Mouse (Mus musculus): Measurements from ENCODE around the gene Slc13a5.

Slc13a5 gene

GRCm38 (mm10) chr11:72266207-72266959 lies 639 bp downstream of the Slc13a5 start:
- DNase-seq (ENCODE audit: extremely low read depth, low read depth, low spot score): no peak

GRCm38 (mm10) chr11:72265483-72265882 lies 1.5 kb downstream of the Slc13a5 start:
- no peak for DNase-seq (ENCODE audit: extremely low read depth, low read depth, low spot score)

- DNase-seq (ENCODE audit: extremely low read depth, low read depth, low spot score): no peak
These were observed 10.6 kb downstream of the Slc13a5 start for GRCm38 (mm10) chr11:72256441-72256840.

- no peak for DNase-seq (ENCODE audit: extremely low read depth, low read depth, low spot score)
These were observed 11.4 kb downstream of the Slc13a5 start for GRCm38 (mm10) chr11:72255629-72256028.

- DNase-seq (ENCODE audit: extremely low read depth, low read depth, low spot score): no peak
These were observed 21.7 kb downstream of the Slc13a5 start for GRCm38 (mm10) chr11:72245196-72245753.

- DNase-seq (ENCODE audit: extremely low read depth, low read depth, low spot score): no peak
These were observed 26.8 kb downstream of the Slc13a5 start for GRCm38 (mm10) chr11:72240062-72240860.

- DNase-seq (ENCODE audit: extremely low read depth, low read depth, low spot score): no peak
These were observed 33.0 kb downstream of the Slc13a5 start for GRCm38 (mm10) chr11:72234013-72234412.

- no peak for DNase-seq (ENCODE audit: extremely low read depth, low read depth, low spot score)
These were observed 34.0 kb downstream of the Slc13a5 start for GRCm38 (mm10) chr11:72232991-72233390.

- DNase-seq (ENCODE audit: extremely low read depth, low read depth, low spot score): no peak
These were observed 35.0 kb downstream of the Slc13a5 start for GRCm38 (mm10) chr11:72232068-72232467.

GRCm38 (mm10) chr11:72228513-72228912 lies 38.5 kb downstream of the Slc13a5 start:
- DNase-seq (ENCODE audit: extremely low read depth, low read depth, low spot score): no peak

- DNase-seq (ENCODE audit: extremely low read depth, low read depth, low spot score): no peak
These were observed 40.1 kb downstream of the Slc13a5 start for GRCm38 (mm10) chr11:72226901-72227300.

- DNase-seq (ENCODE audit: extremely low read depth, low read depth, low spot score): no peak
These were observed 40.8 kb downstream of the Slc13a5 start for GRCm38 (mm10) chr11:72226020-72226791.

GRCm38 (mm10) chr11:72224865-72225264 lies 42.2 kb downstream of the Slc13a5 start:
- DNase-seq (ENCODE audit: extremely low read depth, low read depth, low spot score): no peak

GRCm38 (mm10) chr11:72223414-72223813 lies 43.6 kb downstream of the Slc13a5 start:
- DNase-seq (ENCODE audit: extremely low read depth, low read depth, low spot score): no peak

GRCm38 (mm10) chr11:72221278-72221677 lies 45.7 kb downstream of the Slc13a5 start:
- DNase-seq (ENCODE audit: extremely low read depth, low read depth, low spot score): no peak

- DNase-seq (ENCODE audit: extremely low read depth, low read depth, low spot score): no peak
These were observed 49.9 kb downstream of the Slc13a5 start for GRCm38 (mm10) chr11:72217116-72217515.

GRCm38 (mm10) chr11:72215410-72215797 lies 51.6 kb downstream of the Slc13a5 start, which contains the start of gene Med31:
Med31 (minus strand) TSS chr11:72215592.
- DNase-seq (ENCODE audit: extremely low read depth, low read depth, low spot score): no peak

GRCm38 (mm10) chr11:72214591-72215409 lies 52.2 kb downstream of the Slc13a5 start:
- DNase-seq (ENCODE audit: extremely low read depth, low read depth, low spot score): no peak

GRCm38 (mm10) chr11:72207834-72208377 lies 59.1 kb downstream of the Slc13a5 start:
- DNase-seq (ENCODE audit: extremely low read depth, low read depth, low spot score): no peak

Data from fat pad, adult 2 months (tissue).